Mouse (Mus musculus) embryo, embryonic 9.5 days (tissue): ENCODE data around the gene Olfr1406.
"Not testable (repeated sequence)": the region's sequence is repeated elsewhere in the genome, so short reads cannot be mapped to it uniquely, and the experiment has no call there.

ENCODE experiments used
- DNase-seq: peaks from one replicate; pipeline ENCODE4 v3.0.0-alpha.2; 2017; ENCODE audit errors: extremely low spot score

Olfr1406 gene

DNA sequence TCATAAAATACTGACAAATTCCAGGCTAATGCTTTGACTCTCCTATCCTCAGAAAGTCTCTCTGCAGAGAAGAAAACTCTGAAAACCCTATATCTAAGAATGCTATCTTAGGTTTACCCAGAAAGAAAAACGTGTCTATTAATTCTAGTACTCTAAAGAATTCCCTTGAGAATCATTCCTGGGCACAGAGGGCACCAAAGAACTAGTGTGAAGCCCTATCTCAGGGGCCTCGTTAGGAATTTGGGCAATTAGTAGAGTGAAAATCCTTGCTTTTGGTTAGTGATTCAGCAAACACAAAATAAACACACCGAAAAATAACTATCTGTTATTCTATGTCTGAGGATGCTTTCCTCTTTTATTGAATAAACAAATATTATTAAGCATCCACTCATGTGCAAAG, at the start of gene Olfr1406:
Gene Olfr1406, minus strand, starts transcription at position 101 of the 400 bp plus-strand sequence.
- no peak for DNase-seq

DNA sequence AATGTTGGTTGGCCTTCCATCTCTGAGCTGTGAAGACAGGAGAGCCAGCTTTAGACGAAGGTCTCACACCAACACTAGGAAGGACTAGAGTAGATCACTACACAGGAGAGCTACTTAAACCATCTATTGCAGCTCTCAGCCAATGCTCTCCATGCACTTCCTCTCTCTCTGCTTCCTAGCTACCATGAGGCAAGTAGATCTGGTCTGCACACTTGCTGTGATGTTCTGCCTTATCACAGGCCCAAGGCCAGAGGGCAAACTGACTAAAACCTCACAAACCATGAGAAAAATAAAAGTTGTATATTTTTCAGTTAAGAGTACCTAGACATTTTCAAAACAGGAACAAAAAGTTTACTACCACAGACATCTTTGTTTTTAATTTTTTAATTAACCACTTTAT, 46.6 kb upstream of the Olfr1406 start:
- not testable (repeated sequence) for DNase-seq

DNA sequence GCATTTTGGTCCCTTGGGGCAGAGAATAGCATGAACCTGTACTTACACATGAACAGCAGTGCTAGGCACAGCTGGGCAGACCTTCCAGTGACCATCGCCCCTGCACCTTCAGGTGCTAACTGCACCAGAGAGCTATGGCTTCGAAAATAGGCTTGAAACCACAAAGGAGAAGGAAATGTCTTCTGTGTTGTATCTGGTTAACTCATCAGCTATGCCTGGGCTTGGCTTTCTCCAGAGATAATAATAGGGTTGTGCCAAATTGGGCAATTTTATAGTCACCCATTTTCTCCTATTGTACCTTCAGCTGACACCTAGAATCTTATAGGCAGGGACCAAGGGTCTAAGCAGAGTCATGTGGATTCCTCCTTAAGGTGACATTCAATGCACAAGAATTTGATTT, 36.6 kb upstream of the Olfr1406 start, which contains the start of gene Fcer1a:
Gene Fcer1a, minus strand, starts transcription at position 134 of the 400 bp plus-strand sequence.
- no peak for DNase-seq

DNA sequence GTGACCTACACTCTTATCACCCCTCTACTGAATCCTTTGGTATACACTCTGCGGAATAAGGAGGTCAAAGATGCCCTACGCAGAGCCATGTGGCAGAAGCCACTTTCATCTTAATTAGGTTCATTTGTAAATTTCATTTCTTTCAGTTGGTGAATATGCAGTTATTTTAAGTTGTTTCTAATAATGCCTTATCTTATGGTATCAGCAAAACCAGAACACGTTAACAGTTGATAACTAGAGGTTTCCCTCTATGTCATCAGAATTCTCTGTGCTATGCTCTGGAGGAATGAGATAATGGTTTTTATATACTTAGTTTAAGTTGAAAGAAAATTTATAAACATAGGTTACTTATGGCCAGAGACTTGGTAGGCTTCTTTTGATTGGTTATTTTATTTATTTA, 26.0 kb upstream of the Olfr1406 start:
- DNase-seq, result no peak

DNA sequence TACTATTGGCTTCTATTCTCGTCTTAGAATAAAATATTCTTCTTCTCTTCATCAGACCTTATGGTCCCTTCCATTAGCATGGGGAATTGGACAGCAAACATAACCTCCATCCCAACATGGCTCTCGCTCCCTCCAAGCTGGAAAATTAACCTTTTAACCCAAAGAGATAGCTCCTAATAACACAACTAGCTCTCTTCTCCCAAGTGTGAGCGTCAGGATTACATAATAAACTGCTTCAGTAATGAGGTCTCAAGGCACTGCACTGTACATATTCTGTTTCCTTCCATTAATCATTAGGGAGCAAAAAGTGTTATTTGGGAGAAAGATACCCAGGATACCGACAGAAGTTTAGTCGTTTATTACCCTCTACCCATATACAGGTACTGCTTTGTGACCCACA, 21.7 kb upstream of the Olfr1406 start, which contains the start of gene Olfr1404:
Gene Olfr1404, plus strand, starts transcription at position 301 of the 400 bp plus-strand sequence.
- DNase-seq, result no peak

DNA sequence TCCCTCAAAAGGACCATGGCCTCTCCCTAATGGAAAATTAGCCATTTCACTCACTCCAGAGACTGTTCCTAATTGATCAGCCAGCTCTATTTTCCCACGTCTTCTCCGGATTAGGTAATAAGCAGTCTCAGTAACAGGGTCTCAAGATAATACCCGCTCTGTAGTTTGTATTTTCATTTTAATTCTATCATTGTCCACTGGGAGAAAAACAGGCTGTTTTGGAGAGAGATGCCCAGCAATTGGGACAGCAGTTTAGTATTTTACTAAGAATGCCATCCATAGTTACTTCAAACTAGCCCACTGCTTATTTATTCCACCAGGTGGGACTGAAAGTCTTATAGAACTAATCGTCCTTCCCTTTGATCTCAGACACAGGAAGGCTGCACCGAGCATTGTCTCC, 7.1 kb upstream of the Olfr1406 start, which contains the start of gene Olfr218:
Gene Olfr218, plus strand, starts transcription at position 301 of the 400 bp plus-strand sequence.
- DNase-seq, result no peak

DNA sequence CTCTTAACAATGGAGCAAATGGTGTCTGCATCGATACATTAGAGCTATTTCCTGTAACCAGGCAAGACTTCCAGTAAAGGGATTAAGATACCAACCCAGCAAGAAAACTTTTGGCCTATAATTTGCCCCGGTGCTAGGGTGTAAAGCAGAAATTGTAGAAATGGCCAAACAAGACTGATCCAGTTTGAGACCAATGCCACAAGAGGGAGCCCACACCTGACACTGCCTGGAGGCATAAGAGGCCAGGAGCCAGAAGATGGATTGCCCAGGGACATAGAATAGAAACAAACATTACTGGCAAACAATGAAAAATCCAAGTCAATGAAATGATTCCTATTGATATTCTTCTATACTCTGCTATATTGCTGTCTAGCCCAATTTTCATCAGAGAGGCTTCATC, 5.9 kb upstream of the Olfr1406 start:
- no peak for DNase-seq

DNA sequence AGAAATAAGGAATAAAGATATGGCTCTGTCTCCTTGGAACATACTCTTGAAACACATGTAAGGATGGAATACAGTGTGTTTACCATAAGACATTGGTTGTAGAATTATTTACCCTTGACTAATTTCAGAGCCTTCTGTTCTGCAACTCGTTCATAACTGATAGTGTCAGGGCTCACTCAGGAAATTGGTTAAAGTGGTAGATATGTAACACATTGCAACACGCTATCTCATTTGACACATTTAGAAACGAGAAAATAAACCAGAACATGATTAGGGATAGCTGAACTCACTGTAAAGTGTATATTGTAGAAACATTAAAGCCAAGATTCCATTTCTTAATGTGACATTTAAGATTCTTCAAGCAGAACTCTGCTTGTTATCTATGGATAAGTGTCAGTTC, 1.6 kb upstream of the Olfr1406 start:
- no peak for DNase-seq

DNA sequence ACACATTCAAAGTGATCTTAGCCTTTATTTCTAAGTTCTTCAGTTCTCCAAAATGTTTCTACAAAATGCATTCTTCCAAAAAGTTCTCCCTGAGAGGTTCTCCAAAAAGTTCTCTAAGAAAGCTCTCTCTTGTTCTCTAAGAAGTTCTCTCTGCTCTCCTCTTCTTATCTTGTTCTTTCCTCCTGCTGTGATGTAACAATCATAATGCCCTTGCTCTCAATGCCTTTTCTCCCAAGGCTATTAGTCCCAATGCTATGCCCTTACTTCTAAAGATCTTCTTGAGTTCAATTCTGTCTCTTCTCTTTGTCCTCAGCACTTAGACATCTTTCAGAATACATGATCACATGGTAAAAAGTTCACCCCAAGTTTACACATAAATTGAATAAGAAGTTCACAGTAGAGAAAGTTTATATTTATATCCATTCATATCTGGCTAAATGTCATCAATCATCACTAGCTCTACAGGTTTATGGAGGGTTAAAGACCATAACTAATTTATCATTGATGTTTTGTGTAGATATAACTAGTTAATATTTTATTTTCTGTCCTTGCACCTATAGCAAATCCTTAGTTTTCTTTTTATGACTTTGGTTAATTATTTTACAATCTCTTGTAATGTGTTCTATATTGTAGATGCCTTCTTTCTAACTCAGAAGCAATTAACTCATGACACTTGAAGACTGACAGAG, 16.1 kb downstream of the Olfr1406 start:
- DNase-seq, result no peak

DNA sequence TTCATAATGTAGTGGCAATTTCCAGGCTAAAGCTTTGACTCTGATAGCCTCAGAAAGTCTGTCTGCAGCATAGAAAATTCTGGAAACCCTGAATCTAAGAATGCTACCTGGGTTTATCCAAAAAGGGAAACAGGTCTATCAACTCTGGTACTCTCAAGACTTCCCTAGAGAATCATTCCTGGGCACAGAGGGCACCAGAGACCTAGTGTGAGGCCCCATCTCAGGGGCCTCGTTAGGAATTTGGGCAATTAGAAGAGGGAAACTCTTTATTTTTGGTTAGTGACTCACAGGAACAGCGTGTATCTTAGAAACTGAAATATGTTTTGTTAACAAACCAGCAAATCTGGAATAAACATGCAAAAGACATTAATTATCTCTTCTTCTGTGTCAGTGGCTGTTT, 53.2 kb downstream of the Olfr1406 start, which contains the start of gene Olfr1408:
Gene Olfr1408, minus strand, starts transcription at position 101 of the 400 bp plus-strand sequence.
- no peak for DNase-seq
